Mouse (Mus musculus): ENCODE measurements around the gene Pin4.

DNA sequence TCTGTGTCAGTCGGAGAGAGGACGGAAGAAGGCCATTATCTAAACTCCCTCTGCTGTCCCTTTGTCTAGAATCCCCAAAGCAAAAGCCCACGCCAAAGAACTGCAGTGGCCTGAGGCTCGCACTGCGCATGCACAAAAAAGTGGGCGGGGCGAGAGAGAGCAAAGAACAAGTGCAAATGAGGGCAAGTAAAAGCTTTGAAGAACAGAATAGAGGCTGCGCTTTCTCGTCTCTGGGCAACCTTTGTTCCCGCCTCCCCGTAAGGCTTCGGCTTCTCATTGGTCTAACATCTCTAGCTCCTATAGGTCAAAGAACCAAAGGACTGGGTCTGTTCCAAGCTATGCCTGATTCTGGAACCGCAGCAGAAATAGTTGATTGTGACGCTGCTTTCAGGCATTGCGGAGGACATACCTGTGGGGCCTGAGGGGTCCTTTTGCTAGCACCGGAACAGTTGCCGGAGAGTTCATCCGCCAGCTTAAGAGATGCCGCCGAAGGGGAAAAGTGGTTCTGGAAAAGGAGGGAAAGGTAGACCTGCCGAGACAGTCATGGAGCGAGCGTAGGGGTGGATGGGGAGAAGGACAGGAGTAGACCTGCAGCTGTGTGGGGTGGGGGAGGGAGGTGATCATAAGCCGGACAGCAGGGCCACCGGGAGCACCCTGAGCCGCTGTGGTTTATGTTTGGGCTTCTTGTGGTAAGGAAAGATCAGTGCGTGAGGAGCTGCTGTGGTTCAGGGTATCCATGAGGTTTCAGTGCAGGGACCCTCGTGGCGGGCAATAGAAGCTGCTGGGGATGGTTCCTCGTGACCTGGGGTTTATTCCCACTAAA, at the start of gene Pin4:
- no peak for TF ChIP-seq MYOG (IDR thresholded peaks at IDR 0.05; ENCODE audit: control insufficient read depth in 1 of 3, insufficient read depth in 1 of 3, insufficient read length in 2 of 3, low read depth in 2 of 3)
- TF ChIP-seq POLR2A (IDR thresholded peaks at IDR 0.05; ENCODE audit: insufficient read length, low read depth), result no peak
- no peak for TF ChIP-seq E2F4 (IDR thresholded peaks at IDR 0.05; ENCODE audit: insufficient read depth)
